Mouse (Mus musculus): ENCODE data around the gene Rab15.
"Not testable (repeated sequence)": the region's sequence is repeated elsewhere in the genome, so short reads cannot be mapped to it uniquely, and the experiment has no call there.

Gene Rab15

GRCm38 (mm10) chr12:76818120-76818519 is 4.6 kb downstream of the Rab15 start:
- DNase-seq: no peak

GRCm38 (mm10) chr12:76817176-76817575 is 5.5 kb downstream of the Rab15 start:
- DNase-seq: no peak

- DNase-seq: no peak
Observed at GRCm38 (mm10) chr12:76816720-76817119, 6.0 kb downstream of the Rab15 start.

- no peak for DNase-seq
Observed at GRCm38 (mm10) chr12:76814120-76814519, 8.6 kb downstream of the Rab15 start.

- no peak for DNase-seq
Observed at GRCm38 (mm10) chr12:76813543-76813942, 9.2 kb downstream of the Rab15 start.

- DNase-seq: no peak
Observed at GRCm38 (mm10) chr12:76811006-76811405, 11.7 kb downstream of the Rab15 start.

GRCm38 (mm10) chr12:76810491-76810890 is 12.2 kb downstream of the Rab15 start:
- DNase-seq: no peak

GRCm38 (mm10) chr12:76807796-76808195 is 14.9 kb downstream of the Rab15 start:
- no peak for DNase-seq

GRCm38 (mm10) chr12:76805056-76805811 is 17.5 kb downstream of the Rab15 start:
- DNase-seq: no peak

GRCm38 (mm10) chr12:76803700-76804252 is 18.9 kb downstream of the Rab15 start:
- DNase-seq: no peak

GRCm38 (mm10) chr12:76803028-76803427 is 19.7 kb downstream of the Rab15 start:
- no peak for DNase-seq

- no peak for DNase-seq
Observed at GRCm38 (mm10) chr12:76798008-76798720, 24.5 kb downstream of the Rab15 start.

- DNase-seq: no peak
Observed at GRCm38 (mm10) chr12:76796938-76797539, 25.7 kb downstream of the Rab15 start.

- DNase-seq: no peak
Observed at GRCm38 (mm10) chr12:76795350-76795749, 27.4 kb downstream of the Rab15 start, which contains the start of gene Gpx2. TSS of gene Gpx2 (minus strand) at chr12:76795554.

- DNase-seq: not testable (repeated sequence)
Observed at GRCm38 (mm10) chr12:76792540-76792939, 30.2 kb downstream of the Rab15 start.

- DNase-seq: no peak
Observed at GRCm38 (mm10) chr12:76790446-76791084, 32.1 kb downstream of the Rab15 start.

- no peak for DNase-seq
Observed at GRCm38 (mm10) chr12:76784056-76784619, 38.6 kb downstream of the Rab15 start.

GRCm38 (mm10) chr12:76780639-76781468 is 41.9 kb downstream of the Rab15 start:
- DNase-seq: no peak

GRCm38 (mm10) chr12:76779951-76780350 is 42.8 kb downstream of the Rab15 start:
- no peak for DNase-seq

GRCm38 (mm10) chr12:76778305-76779083 is 44.2 kb downstream of the Rab15 start:
- DNase-seq: no peak

GRCm38 (mm10) chr12:76777845-76778244 is 44.9 kb downstream of the Rab15 start:
- DNase-seq: no peak

Data from right cerebral cortex, postnatal 4 days (tissue).